Mouse (Mus musculus) hindbrain, postnatal 0 days (tissue): ENCODE data around the gene Gm10642. TPM values are rescaled to one million over a fixed set of nuclear protein-coding genes. Genes with fewer than 3 reads are reported as not detected.

ENCODE experiments used
- ATAC-seq: fragments of 200-750 bp; cut with Nextera tagmentation; 2 replicates; pipeline ENCODE4 v1.8.0; 2017; ENCODE audit warnings: mild to moderate bottlenecking, moderate TSS enrichment, moderate library complexity
- DNase-seq: peaks from one replicate; pipeline ENCODE4 v3.0.0-alpha.2; 2015; ENCODE audit warnings: low spot score
- H3K27ac ChIP-seq: fragments of 300-500 bp; sonication (generic); 2 replicates; pipeline ENCODE4 v1.5.1; 2014; ENCODE audit warnings: mild to moderate bottlenecking
- H3K27me3 ChIP-seq: fragments of 300-500 bp; sonication (generic); 2 replicates; pipeline ENCODE4 v1.6.1; 2014; ENCODE audit warnings: low read length, mixed read lengths; ENCODE audit not compliant: insufficient read depth
- H3K36me3 ChIP-seq: fragments of 300-500 bp; sonication (generic); 2 replicates; pipeline ENCODE4 v1.6.1; 2014; ENCODE audit warnings: low read length, mixed read lengths; ENCODE audit not compliant: insufficient read depth
- H3K4me1 ChIP-seq: fragments of 300-500 bp; sonication (generic); 2 replicates; pipeline ENCODE4 v1.6.1; 2014; ENCODE audit warnings: antibody characterized with exemption, low read length, mixed read lengths; ENCODE audit not compliant: insufficient read depth
- H3K4me2 ChIP-seq: fragments of 300-500 bp; sonication (generic); 2 replicates; pipeline ENCODE4 v1.6.1; 2014; ENCODE audit warnings: low read depth, mild to moderate bottlenecking, low read length, moderate library complexity, mixed read lengths
- H3K4me3 ChIP-seq: fragments of 300-500 bp; sonication (generic); 2 replicates; pipeline ENCODE4 v1.5.1; 2014; ENCODE audit warnings: low read length
- H3K9ac ChIP-seq: fragments of 300-500 bp; sonication (generic); replicated peaks from 2 replicates; pipeline ENCODE4 v1.6.1; 2014; ENCODE audit warnings: mild to moderate bottlenecking, low read length, moderate library complexity, mixed read lengths
- H3K9me3 ChIP-seq: fragments of 300-500 bp; sonication (generic); 2 replicates; pipeline ENCODE4 v1.6.1; 2016; ENCODE audit warnings: low read length, mixed read lengths
- CTCF ChIP-seq: IDR thresholded peaks from 2 replicates; pipeline ENCODE4 v1.5.1; 2016; ENCODE audit warnings: antibody characterized with exemption, control low read depth, low read depth
- WGBS: fragments of 180-500 bp; shearing (Covaris S2); extraction: QIAGEN DNeasy Blood & Tissue Kit; methylation state at CpG from one replicate; pipeline ENCODE4 v1.1.7; 2014; 5-methylcytosine and 5-hydroxymethylcytosine counted together
- polyA plus RNA-seq: library from polyadenylated mRNA; unstranded; fragments of >200 nt; fragmentation: Nextera tagmentation; extraction: Ambion mirVana; gene quantifications from 2 replicates; pipeline ENCODE4 v1.2.1, GENCODE M21; 2015
- total RNA-seq: library from RNA; depleted of rRNA; stranded (reverse); fragments of >200 nt; gene quantifications from 2 replicates; pipeline ENCODE4 v1.2.3, GENCODE M21; 2014

The Gm10642 gene
- total and polyA plus RNA-seq, 2 experiments from 2014 or later: 1.1 to 1.9 TPM

DNA sequence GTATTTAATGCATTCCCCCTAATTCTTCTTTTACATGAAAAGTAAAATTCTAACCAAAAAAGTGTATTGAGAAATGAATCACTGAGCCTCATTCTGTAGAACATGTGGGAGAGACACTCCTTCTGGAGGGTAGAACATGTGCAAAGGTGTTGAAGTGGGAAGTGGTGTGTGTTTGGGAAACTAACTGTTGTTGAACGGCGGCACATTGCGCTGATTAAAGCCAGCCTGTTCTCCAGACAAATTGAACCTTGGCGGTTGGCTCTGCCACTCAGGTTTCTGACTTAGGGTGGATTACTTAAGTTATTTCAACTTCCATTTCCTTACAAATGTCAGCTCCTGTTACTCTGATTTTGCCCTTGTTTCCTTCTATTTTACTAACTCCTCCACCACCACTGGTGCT is 17.6 kb downstream of the Gm10642 start:
- 95% methylated on average over 4 of the region's 4 CpGs for WGBS
- Histone ChIP-seq H3K9ac (no peak overlapping the region), H3K4me1 (no peaks in the 10 kb centered on the region), H3K9me3 (no peaks in the 10 kb centered on the region), H3K27me3 (no peaks in the 10 kb centered on the region), H3K36me3 (no peaks in the 10 kb centered on the region), H3K4me3 (no peak overlapping the region), H3K27ac (no peak overlapping the region), H3K4me2 (no peak overlapping the region)
- DNase-seq: no peak
- ATAC-seq: no peak
- TF ChIP-seq CTCF: no peak

DNA sequence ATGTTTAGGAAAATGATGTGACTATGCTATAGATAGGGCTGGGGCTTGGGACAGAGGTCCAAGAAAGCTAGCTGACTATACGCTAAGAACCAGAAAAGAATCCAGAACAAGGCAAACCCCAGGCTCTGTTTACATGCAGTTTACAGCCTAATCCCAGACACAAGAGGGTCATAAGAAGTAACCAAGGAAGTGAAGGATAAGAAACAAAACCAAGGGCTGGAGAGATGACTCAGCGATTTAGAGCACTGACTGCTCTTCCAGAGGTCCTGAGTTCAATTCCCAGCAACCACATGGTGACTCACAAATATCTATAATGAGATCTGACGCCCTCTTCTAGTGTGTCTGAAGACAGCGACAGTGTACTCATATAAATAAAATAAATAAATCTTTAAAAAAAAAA is 19.1 kb downstream of the Gm10642 start:
- H3K9ac ChIP-seq: no peak overlapping the region
- no peaks in the 10 kb centered on the region for H3K36me3 ChIP-seq
- no peak overlapping the region for H3K4me2 ChIP-seq
- WGBS: 81% methylated on average over 4 of the region's 4 CpGs
- no peak overlapping the region for H3K27ac ChIP-seq
- ATAC-seq (no peak), DNase-seq (no peak)
- H3K4me3 ChIP-seq: no peak overlapping the region
- TF ChIP-seq CTCF: no peak
- no peaks in the 10 kb centered on the region for H3K9me3 ChIP-seq
- no peaks in the 10 kb centered on the region for H3K4me1 ChIP-seq
- no peaks in the 10 kb centered on the region for H3K27me3 ChIP-seq

DNA sequence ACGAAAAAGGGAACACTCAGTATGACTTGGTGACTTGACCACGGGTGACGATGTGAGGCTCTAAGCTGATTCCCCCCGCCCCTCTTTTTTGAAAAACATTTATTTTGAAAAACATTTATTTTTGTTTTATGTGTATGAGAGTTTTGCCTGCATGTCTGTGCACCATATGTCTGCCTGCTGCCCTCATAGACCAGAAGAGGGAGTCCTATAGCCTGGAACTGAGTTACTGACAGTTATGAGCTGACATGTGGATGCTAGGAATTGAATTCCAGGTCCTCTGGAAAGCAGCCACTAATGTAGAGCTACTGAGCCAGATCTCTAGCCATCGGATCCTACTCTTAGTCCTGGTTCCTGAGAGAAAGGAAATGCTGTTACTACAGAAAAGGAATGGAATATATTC is 19.9 kb downstream of the Gm10642 start:
- no peak overlapping the region for H3K4me2 ChIP-seq
- DNase-seq (no peak), ATAC-seq (no peak)
- no peaks in the 10 kb centered on the region for H3K27me3 ChIP-seq
- 86% methylated on average over 5 of the region's 5 CpGs for WGBS
- H3K27ac ChIP-seq: no peak overlapping the region
- no peaks in the 10 kb centered on the region for H3K36me3 ChIP-seq
- H3K4me3 ChIP-seq: no peak overlapping the region
- H3K9me3 ChIP-seq: no peaks in the 10 kb centered on the region
- H3K4me1 ChIP-seq: peaks cover 3% of the 10 kb centered on the region; the same call in 1 of the 2 replicates
- TF ChIP-seq CTCF: no peak
- H3K9ac ChIP-seq: no peak overlapping the region

DNA sequence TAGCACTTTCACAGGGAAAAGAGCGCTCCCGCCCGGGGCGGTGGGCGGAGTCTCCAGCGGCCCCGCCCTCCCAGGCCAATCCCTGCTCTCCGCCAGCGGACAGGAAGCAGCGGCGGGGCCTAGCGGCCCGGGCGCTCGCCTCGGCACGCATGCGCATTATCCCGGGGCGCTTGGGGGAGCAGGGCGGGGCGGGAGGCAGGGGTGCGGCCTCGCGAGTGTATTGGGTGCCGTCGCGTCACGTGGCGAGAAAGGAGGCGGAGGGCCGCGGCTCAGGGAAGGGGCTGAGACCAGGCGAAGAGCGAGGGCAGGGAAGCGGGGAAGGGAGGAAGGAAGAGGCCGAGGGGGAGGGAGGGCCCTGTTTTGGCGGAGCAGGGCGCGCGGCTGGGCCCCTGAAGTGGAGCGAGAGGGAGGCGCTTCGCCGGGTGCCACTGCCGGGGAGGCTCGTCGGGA is 22.7 kb downstream of the Gm10642 start, which contains the start of gene Adam10:
Gene Adam10, plus strand, starts transcription at position 316 of the 450 bp plus-strand sequence.
- Histone ChIP-seq H3K9ac (peak within 1 kb of the TSS; percentile 92), H3K36me3 (no peaks in the 10 kb centered on the region), H3K27me3 (no peaks in the 10 kb centered on the region), H3K27ac (peak within 1 kb of the TSS; percentile 98), H3K9me3 (no peaks in the 10 kb centered on the region), H3K4me3 (peak within 1 kb of the TSS; percentile 97), H3K4me1 (peaks cover 9% of the 10 kb centered on the region; the same call in 1 of the 2 replicates), H3K4me2 (peak within 1 kb of the TSS; percentile 65)
- WGBS: 1% methylated on average over 44 of the region's 48 CpGs
- ATAC-seq: peak; percentile 100
- no peak for TF ChIP-seq CTCF
- DNase-seq: peak; percentile 99

DNA sequence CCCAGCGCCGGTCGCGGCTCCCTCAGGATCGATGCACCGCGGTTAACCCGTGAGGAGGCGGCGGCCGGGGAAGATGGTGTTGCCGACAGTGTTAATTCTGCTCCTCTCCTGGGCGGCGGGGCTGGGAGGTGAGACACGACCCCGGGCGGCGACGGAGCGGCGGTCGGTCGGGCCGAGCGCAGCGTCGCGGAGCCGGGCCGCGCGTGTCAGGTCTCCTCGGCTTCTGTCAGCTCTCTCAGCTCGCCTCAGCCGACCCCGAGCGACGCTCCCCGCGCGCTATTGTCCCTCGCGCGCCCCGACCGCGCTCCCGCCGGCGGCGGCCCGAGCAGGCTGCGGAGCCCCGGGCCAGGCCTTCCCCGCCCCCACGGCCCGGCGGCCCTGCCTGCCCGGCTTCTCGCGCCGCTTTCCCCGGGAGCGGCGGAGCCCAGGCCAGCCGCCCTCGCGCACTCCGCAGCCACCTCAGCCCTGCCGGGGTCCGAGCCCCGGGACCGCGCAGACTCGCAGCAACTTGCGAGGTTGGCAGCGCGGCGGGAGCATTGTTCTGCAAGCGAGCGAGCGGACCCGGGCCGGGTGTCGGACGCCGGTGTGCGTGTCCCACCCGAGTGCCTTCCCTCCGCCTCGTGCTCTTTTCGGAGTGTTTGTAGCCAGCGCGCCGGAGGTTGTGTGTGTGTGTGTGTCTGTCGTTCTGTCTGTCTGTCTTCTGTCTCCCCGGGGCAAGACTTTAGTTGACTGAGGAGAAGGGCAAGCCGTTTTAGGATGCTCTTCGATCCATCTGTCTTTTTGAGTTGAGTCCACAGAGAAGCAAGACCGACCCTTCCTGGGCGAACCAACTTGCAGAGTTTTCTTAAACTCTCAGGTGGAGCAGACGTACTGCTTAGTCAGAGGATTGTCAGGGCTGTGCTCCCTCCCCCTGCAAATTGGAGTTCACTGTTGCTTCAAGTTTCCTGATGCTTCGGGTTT is 23.4 kb downstream of the Gm10642 start:
- peak overlapping the region; percentile 92 for H3K9ac ChIP-seq
- no peak for TF ChIP-seq CTCF
- DNase-seq (peak; percentile 63), ATAC-seq (no peak)
- H3K9me3 ChIP-seq: no peaks in the 10 kb centered on the region
- peak overlapping the region; percentile 65 for H3K4me2 ChIP-seq
- H3K27me3 ChIP-seq: no peaks in the 10 kb centered on the region
- peak overlapping the region; percentile 97 for H3K4me3 ChIP-seq
- H3K4me1 ChIP-seq: peaks cover 9% of the 10 kb centered on the region; the same call in 1 of the 2 replicates
- no peaks in the 10 kb centered on the region for H3K36me3 ChIP-seq
- WGBS: under 1% methylated on average over 81 of the region's 103 CpGs
- H3K27ac ChIP-seq: peak overlapping the region; percentile 98

DNA sequence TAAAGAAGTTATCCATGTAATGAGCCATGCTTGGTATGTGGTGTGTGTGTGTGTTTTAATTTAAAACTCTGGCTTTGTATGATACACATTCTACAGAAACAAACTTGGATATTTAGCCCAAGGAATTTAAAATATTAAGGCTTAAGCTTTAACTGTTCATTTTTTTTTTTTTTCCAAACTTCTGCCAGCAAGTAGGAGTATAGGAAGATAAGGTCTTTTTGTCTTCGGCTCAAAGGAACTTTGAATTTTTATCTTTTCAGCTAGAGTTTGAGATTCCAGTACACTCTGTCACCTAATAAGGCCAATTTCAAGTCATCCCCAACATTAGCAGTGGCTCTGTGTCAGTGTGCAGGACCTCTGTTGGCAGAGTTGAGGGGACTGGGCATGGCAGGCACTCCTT is 26.2 kb downstream of the Gm10642 start:
- no peaks in the 10 kb centered on the region for H3K9me3 ChIP-seq
- no peak for TF ChIP-seq CTCF

More for the DNA sequence above, 26.2 kb downstream of the Gm10642 start:
- 87% methylated on average over 1 of the region's 1 CpGs for WGBS
- Histone ChIP-seq H3K4me3 (no peak overlapping the region), H3K36me3 (no peaks in the 10 kb centered on the region), H3K9ac (no peak overlapping the region), H3K27ac (no peak overlapping the region), H3K27me3 (no peaks in the 10 kb centered on the region), H3K4me1 (peaks cover 9% of the 10 kb centered on the region; the same call in 1 of the 2 replicates), H3K4me2 (no peak overlapping the region)
- ATAC-seq (no peak), DNase-seq (no peak)
